Mouse (Mus musculus): Measurements from ENCODE around the gene Bach2. TPM values are rescaled to one million over a fixed set of nuclear protein-coding genes. Genes with fewer than 3 reads are reported as not detected.
A peak's percentile ranks its signal among the peaks of the same experiment; 100 is the strongest.

Bach2 gene
- polyA plus RNA-seq, 1 experiment from 2014 or later, result 1.8 TPM

GRCm38 (mm10) chr4:32305036-32305615 lies 66.5 kb downstream of the Bach2 start:
- Histone ChIP-seq H3K4me2 (peak overlapping the region; percentile 11; the same call in 1 of the 2 replicates), H3K27ac (0 out of 2 replicates have a peak overlapping the region, but pooled peaks have one; percentile 12), H3K9ac (no peak overlapping the region), H3K36me3 (no peaks in the 10 kb centered on the region), H3K4me1 (peaks cover 46% of the 10 kb centered on the region), H3K4me3 (no peak overlapping the region), H3K27me3 (replicated peaks) (no peaks in the 10 kb centered on the region), H3K9me3 (replicated peaks) (no peaks in the 10 kb centered on the region)
- no peak for ATAC-seq
- 78% methylated on average over 18 of the region's 18 CpGs for WGBS (ENCODE audit: insufficient replicate concordance)

GRCm38 (mm10) chr4:32305683-32306082 lies 67.1 kb downstream of the Bach2 start:
- H3K9me3 ChIP-seq (replicated peaks), result no peaks in the 10 kb centered on the region
- no peaks in the 10 kb centered on the region for H3K27me3 ChIP-seq (replicated peaks)
- H3K4me2 ChIP-seq, result no peak overlapping the region
- WGBS (ENCODE audit: insufficient replicate concordance), result 62% methylated on average over 6 of the region's 6 CpGs
- peak overlapping the region; percentile 43; the same call in 1 of the 2 replicates for H3K27ac ChIP-seq
- H3K4me3 ChIP-seq, result no peak overlapping the region
- H3K36me3 ChIP-seq, result no peaks in the 10 kb centered on the region
- no peak overlapping the region for H3K9ac ChIP-seq
- no peak for ATAC-seq
- H3K4me1 ChIP-seq, result peaks cover 46% of the 10 kb centered on the region

DNA sequence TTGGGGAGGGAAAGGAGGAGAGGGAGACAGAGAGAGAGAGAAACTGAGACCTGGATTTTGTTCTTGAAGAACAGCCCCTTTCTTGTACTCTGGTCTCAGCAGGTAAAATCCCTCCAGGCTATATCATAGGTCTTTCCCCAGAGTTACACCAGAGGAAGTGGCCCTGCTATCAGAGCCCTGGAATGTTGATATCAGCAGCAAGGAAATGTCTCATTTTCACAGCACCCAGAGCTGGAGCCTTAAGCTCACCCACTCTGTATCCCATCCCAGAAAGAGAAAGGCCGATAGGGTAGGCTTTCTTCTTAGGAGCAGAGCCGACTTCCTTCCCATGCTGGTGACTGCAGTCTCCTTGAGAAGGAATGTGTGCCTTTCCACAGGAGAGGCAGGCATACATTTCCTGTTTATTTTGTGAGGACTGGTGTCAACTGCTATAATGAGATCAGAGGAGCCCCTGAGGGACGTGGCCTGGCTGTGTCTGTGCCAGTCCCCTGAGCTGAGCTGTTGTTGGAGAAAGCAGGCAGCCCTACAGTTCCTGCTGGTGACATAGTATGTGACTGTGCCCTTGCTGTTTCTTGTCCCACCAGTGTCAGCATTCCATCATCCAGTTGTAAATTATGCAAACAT lies 67.7 kb downstream of the Bach2 start:
- no peaks in the 10 kb centered on the region for H3K9me3 ChIP-seq (replicated peaks)
- no peaks in the 10 kb centered on the region for H3K27me3 ChIP-seq (replicated peaks)
- no peaks in the 10 kb centered on the region for H3K36me3 ChIP-seq
- 0 out of 2 replicates have a peak, but pooled peaks have one; percentile 19 for ATAC-seq
- peak overlapping the region; percentile 43; the same call in 1 of the 2 replicates for H3K27ac ChIP-seq
- H3K4me3 ChIP-seq, result no peak overlapping the region
- H3K4me1 ChIP-seq, result peaks cover 46% of the 10 kb centered on the region
- H3K9ac ChIP-seq, result no peak overlapping the region
- H3K4me2 ChIP-seq, result no peak overlapping the region
- 42% methylated on average over 3 of the region's 3 CpGs for WGBS (ENCODE audit: insufficient replicate concordance)

GRCm38 (mm10) chr4:32307215-32307614 lies 68.6 kb downstream of the Bach2 start:
- Histone ChIP-seq H3K36me3 (no peaks in the 10 kb centered on the region), H3K27ac (no peak overlapping the region), H3K27me3 (replicated peaks) (no peaks in the 10 kb centered on the region), H3K9ac (no peak overlapping the region), H3K4me2 (no peak overlapping the region), H3K4me1 (peaks cover 44% of the 10 kb centered on the region), H3K9me3 (replicated peaks) (no peaks in the 10 kb centered on the region), H3K4me3 (no peak overlapping the region)
- ATAC-seq, result no peak
- 20% methylated on average over 5 of the region's 5 CpGs for WGBS (ENCODE audit: insufficient replicate concordance)

DNA sequence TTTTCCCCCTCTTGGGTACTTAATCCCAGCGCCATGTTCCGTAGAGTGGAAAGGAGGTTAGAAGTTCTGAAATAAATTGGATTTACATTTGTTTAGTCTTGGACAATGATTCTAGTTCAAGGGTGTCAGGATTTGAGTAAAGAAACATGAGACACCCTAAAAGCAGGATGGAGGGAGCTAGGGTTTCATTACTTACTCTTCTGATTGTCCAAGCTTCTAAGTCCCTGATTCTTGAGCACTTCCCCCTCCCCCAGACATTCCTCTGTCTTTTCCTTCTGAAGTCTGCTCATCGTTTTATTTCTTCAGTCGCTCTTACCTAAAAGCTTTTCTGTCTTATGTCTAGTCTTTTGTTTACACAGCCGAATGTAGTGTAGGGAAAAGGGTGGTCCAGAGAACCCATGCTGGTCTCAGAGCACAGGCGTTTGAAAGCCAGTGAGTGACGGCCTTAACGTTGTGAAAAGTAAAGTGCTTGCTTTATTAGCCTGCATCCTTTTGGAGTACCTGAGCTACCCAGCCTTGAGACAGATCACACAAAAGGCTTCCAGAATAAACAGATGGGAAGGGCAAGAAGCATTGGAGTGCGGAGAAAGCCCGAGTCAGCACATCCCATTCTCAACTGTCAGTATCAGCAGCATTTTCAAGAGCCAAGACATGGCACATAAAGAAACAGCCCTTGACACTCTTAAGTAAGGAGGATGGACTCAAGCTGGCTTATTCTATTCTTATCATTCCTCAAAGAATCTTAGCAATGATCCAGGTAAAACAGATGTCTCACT lies 73.8 kb downstream of the Bach2 start:
- ATAC-seq, result no peak
- H3K4me3 ChIP-seq, result no peak overlapping the region
- no peak overlapping the region for H3K4me2 ChIP-seq
- no peaks in the 10 kb centered on the region for H3K27me3 ChIP-seq (replicated peaks)
- H3K4me1 ChIP-seq, result no peaks in the 10 kb centered on the region
- no peak overlapping the region for H3K9ac ChIP-seq
- no peak overlapping the region for H3K27ac ChIP-seq
- no peaks in the 10 kb centered on the region for H3K9me3 ChIP-seq (replicated peaks)
- peaks cover 6% of the 10 kb centered on the region; the same call in 1 of the 2 replicates for H3K36me3 ChIP-seq
- WGBS (ENCODE audit: insufficient replicate concordance), result 63% methylated on average over 10 of the region's 10 CpGs

- H3K36me3 ChIP-seq, result peaks cover 10% of the 10 kb centered on the region; the same call in 1 of the 2 replicates
- no peak overlapping the region for H3K27ac ChIP-seq
- H3K27me3 ChIP-seq (replicated peaks), result no peaks in the 10 kb centered on the region
- no peaks in the 10 kb centered on the region for H3K9me3 ChIP-seq (replicated peaks)
- 61% methylated on average over 3 of the region's 3 CpGs for WGBS (ENCODE audit: insufficient replicate concordance)
- H3K9ac ChIP-seq, result no peak overlapping the region
- H3K4me2 ChIP-seq, result no peak overlapping the region
- no peak overlapping the region for H3K4me3 ChIP-seq
- ATAC-seq, result no peak
- H3K4me1 ChIP-seq, result no peaks in the 10 kb centered on the region
Observed at GRCm38 (mm10) chr4:32314919-32315318, 76.3 kb downstream of the Bach2 start.

GRCm38 (mm10) chr4:32318608-32319007 lies 80.0 kb downstream of the Bach2 start:
- no peaks in the 10 kb centered on the region for H3K9me3 ChIP-seq (replicated peaks)
- H3K4me1 ChIP-seq, result no peaks in the 10 kb centered on the region
- H3K36me3 ChIP-seq, result peaks cover 10% of the 10 kb centered on the region; the same call in 1 of the 2 replicates
- WGBS (ENCODE audit: insufficient replicate concordance), result 71% methylated on average over 1 of the region's 1 CpGs
- H3K27me3 ChIP-seq (replicated peaks), result no peaks in the 10 kb centered on the region
- no peak overlapping the region for H3K4me2 ChIP-seq
- no peak for ATAC-seq
- H3K9ac ChIP-seq, result no peak overlapping the region
- no peak overlapping the region for H3K27ac ChIP-seq
- H3K4me3 ChIP-seq, result no peak overlapping the region

DNA sequence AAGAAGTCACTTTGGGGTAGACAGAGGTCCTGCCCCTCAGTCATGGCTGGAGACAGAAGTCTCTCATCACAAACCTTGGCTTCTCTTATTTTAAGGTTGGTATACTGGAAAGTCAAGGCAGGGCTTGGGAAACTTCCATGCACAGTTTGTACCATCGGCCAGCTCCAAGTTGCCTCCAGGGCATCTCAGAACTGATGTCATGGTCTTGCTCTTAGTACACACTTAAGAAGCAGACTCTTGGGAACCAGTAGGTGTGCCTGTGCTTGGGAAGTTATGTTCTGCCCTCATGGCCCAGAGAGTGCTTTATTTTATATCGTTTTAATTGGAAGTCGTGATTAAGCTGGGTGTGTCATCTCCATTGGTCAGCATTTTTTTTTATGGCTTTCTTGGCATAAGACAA lies 80.7 kb downstream of the Bach2 start:
- Histone ChIP-seq H3K9ac (no peak overlapping the region), H3K36me3 (peaks cover 10% of the 10 kb centered on the region; the same call in 1 of the 2 replicates), H3K27me3 (replicated peaks) (no peaks in the 10 kb centered on the region), H3K9me3 (replicated peaks) (no peaks in the 10 kb centered on the region), H3K4me2 (no peak overlapping the region), H3K4me1 (no peaks in the 10 kb centered on the region), H3K4me3 (no peak overlapping the region), H3K27ac (no peak overlapping the region)
- 67% methylated on average over 3 of the region's 3 CpGs for WGBS (ENCODE audit: insufficient replicate concordance)
- no peak for ATAC-seq

DNA sequence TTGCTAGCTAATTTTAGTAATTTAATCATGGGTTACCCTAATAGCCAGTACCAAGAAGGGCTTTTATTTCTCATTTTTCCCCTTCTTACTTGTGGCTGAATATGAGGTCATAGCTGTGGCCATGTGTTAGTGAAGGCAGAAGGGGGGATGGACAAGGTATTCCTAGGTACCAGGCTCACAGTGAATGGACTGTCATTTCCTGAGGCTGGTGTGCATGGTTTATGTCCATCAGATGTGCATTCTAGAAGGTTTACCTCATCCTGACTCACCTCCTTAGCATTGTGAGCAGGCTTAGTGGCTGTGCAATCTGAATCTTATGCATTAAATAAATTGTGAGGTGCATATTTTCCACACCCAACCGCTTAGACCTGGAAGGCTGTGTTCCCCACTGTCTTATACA lies 81.4 kb downstream of the Bach2 start:
- no peaks in the 10 kb centered on the region for H3K27me3 ChIP-seq (replicated peaks)
- WGBS (ENCODE audit: insufficient replicate concordance), result 80% methylated on average over 1 of the region's 1 CpGs
- H3K4me1 ChIP-seq, result no peaks in the 10 kb centered on the region
- H3K9ac ChIP-seq, result no peak overlapping the region
- H3K4me3 ChIP-seq, result no peak overlapping the region
- no peak overlapping the region for H3K4me2 ChIP-seq
- H3K9me3 ChIP-seq (replicated peaks), result no peaks in the 10 kb centered on the region
- no peak for ATAC-seq
- H3K27ac ChIP-seq, result no peak overlapping the region
- peaks cover 10% of the 10 kb centered on the region; the same call in 1 of the 2 replicates for H3K36me3 ChIP-seq

DNA sequence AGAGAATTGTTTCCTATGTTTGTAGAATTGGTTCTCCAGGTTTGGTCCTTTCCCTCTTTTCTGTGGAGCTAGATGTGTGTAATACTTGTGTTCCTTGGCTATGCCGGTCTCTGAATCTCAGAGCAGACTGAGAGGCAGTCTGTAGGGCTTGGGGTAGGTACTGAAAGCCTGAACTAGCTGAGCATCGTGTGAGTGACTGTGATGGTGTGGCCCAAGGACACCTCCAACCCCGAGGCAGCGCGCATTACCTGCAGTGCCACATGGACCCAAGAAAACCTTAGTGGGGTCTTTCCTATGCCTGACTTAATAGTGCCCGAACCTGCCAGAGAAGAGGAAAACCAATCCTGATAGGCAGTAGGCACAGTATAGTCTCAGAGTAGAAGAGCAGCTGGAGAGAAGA lies 85.5 kb downstream of the Bach2 start:
- H3K27me3 ChIP-seq (replicated peaks), result no peaks in the 10 kb centered on the region
- ATAC-seq, result no peak
- no peak overlapping the region for H3K27ac ChIP-seq
- no peak overlapping the region for H3K4me2 ChIP-seq
- no peak overlapping the region for H3K9ac ChIP-seq
- H3K36me3 ChIP-seq, result no peaks in the 10 kb centered on the region
- 0 out of 2 replicates have a peak, but pooled peaks cover 5% of the 10 kb centered on the region for H3K4me1 ChIP-seq
- 79% methylated on average over 6 of the region's 6 CpGs for WGBS (ENCODE audit: insufficient replicate concordance)
- no peaks in the 10 kb centered on the region for H3K9me3 ChIP-seq (replicated peaks)
- H3K4me3 ChIP-seq, result no peak overlapping the region

- Histone ChIP-seq H3K27ac (no peak overlapping the region), H3K4me3 (no peak overlapping the region), H3K9me3 (replicated peaks) (no peaks in the 10 kb centered on the region), H3K9ac (no peak overlapping the region), H3K4me1 (peaks cover 8% of the 10 kb centered on the region; the same call in 1 of the 2 replicates), H3K27me3 (replicated peaks) (no peaks in the 10 kb centered on the region), H3K36me3 (no peaks in the 10 kb centered on the region), H3K4me2 (no peak overlapping the region)
- no peak for ATAC-seq
- 74% methylated on average over 4 of the region's 4 CpGs for WGBS (ENCODE audit: insufficient replicate concordance)
Observed at GRCm38 (mm10) chr4:32324967-32325366, 86.4 kb downstream of the Bach2 start.

- WGBS (ENCODE audit: insufficient replicate concordance), result 55% methylated on average over 3 of the region's 3 CpGs
- H3K9me3 ChIP-seq (replicated peaks), result no peaks in the 10 kb centered on the region
- no peaks in the 10 kb centered on the region for H3K36me3 ChIP-seq
- no peaks in the 10 kb centered on the region for H3K27me3 ChIP-seq (replicated peaks)
- no peak overlapping the region for H3K4me3 ChIP-seq
- H3K9ac ChIP-seq, result no peak overlapping the region
- no peak overlapping the region for H3K4me2 ChIP-seq
- H3K4me1 ChIP-seq, result peaks cover 10% of the 10 kb centered on the region
- no peak for ATAC-seq
- no peak overlapping the region for H3K27ac ChIP-seq
Observed at GRCm38 (mm10) chr4:32325596-32325995, 87.0 kb downstream of the Bach2 start.
